Mouse (Mus musculus) stomach, embryonic 14.5 days (tissue): ENCODE data around the gene Usp42. TPM values are rescaled to one million over a fixed set of nuclear protein-coding genes. Genes with fewer than 3 reads are reported as not detected.

ENCODE experiments used
- ATAC-seq: fragments of 200-750 bp; cut with Nextera tagmentation; 2 replicates; pipeline ENCODE4 v1.8.0; 2017; ENCODE audit warnings: low read depth, moderate TSS enrichment; ENCODE audit not compliant: insufficient number of reproducible peaks, insufficient read depth, low FRiP score
- H3K27ac ChIP-seq: fragments of 300-500 bp; sonication (generic); 2 replicates; pipeline ENCODE4 v1.5.1; 2014; ENCODE audit warnings: mild to moderate bottlenecking, low read length, moderate library complexity, mixed read lengths
- H3K27me3 ChIP-seq: fragments of 300-500 bp; sonication (generic); 2 replicates; pipeline ENCODE4 v1.6.1; 2014; ENCODE audit warnings: low read length, control low read depth, mixed read lengths; ENCODE audit not compliant: control insufficient read depth, insufficient read depth
- H3K36me3 ChIP-seq: fragments of 300-500 bp; sonication (generic); 2 replicates; pipeline ENCODE4 v1.6.1; 2014; ENCODE audit warnings: mild to moderate bottlenecking, control low read depth, low read length, moderate library complexity, mixed read lengths; ENCODE audit not compliant: control insufficient read depth, insufficient read depth
- H3K4me1 ChIP-seq: fragments of 300-500 bp; sonication (generic); 2 replicates; pipeline ENCODE4 v1.6.1; 2014; ENCODE audit warnings: low read length, control low read depth, mixed read lengths; ENCODE audit not compliant: control insufficient read depth, insufficient read depth
- H3K4me2 ChIP-seq: fragments of 300-500 bp; sonication (generic); replicated peaks from 2 replicates; pipeline ENCODE4 v1.6.1; 2014; ENCODE audit warnings: low read depth, low read length, control low read depth
- H3K4me3 ChIP-seq: fragments of 300-500 bp; sonication (generic); 2 replicates; pipeline ENCODE4 v1.5.1; 2014; ENCODE audit warnings: low read depth, low read length, control low read depth
- H3K9ac ChIP-seq: fragments of 300-500 bp; sonication (generic); replicated peaks from 2 replicates; pipeline ENCODE4 v1.6.1; 2014; ENCODE audit warnings: low read depth, mild to moderate bottlenecking, control low read depth, low read length, moderate library complexity, mixed read lengths
- H3K9me3 ChIP-seq: fragments of 300-500 bp; sonication (generic); 2 replicates; pipeline ENCODE4 v1.6.1; 2016; ENCODE audit warnings: low read depth, low read length, control low read depth; ENCODE audit not compliant: control insufficient read depth
- WGBS: fragments of 180-500 bp; shearing (Covaris S2); extraction: QIAGEN DNeasy Blood & Tissue Kit; methylation state at CpG from one replicate; pipeline ENCODE4 v1.1.7; 2014; 5-methylcytosine and 5-hydroxymethylcytosine counted together
- polyA plus RNA-seq: library from polyadenylated mRNA; unstranded; fragments of >200 nt; fragmentation: Nextera tagmentation; extraction: Ambion mirVana; gene quantifications from 2 replicates; pipeline ENCODE4 v1.2.1, GENCODE M21; 2014

Usp42 gene
- polyA plus RNA-seq, 1 experiment from 2014 or later = 21.8 TPM

DNA sequence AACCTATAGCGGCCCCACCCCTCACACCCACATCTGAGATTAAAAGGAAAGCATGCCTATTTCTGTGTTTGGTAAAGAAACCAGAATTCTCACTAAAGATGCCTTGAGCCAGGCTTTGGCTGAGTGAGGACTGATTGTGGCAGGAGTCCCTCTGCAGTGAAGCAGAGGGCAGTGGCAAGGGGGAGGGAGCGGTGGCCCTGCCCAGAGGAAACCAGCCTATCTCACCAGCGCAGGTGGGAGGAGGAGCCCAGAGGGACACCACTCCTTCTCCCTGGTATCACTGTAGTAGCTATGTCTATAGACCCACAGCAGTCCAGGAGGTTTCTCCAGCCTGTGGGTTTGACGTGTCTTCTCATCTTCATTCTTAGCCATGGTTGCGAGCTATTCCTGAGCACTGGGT is 31.8 kb downstream of the Usp42 start:
- Histone ChIP-seq H3K4me1 (no peaks in the 10 kb centered on the region), H3K4me3 (no peak overlapping the region), H3K27me3 (no peaks in the 10 kb centered on the region), H3K4me2 (no peak overlapping the region), H3K36me3 (peaks cover 42% of the 10 kb centered on the region), H3K9me3 (no peaks in the 10 kb centered on the region), H3K9ac (no peak overlapping the region), H3K27ac (no peak overlapping the region)
- peak; percentile 70; the same call in 1 of the 2 replicates for ATAC-seq
- WGBS = 86% methylated on average over 5 of the region's 5 CpGs

DNA sequence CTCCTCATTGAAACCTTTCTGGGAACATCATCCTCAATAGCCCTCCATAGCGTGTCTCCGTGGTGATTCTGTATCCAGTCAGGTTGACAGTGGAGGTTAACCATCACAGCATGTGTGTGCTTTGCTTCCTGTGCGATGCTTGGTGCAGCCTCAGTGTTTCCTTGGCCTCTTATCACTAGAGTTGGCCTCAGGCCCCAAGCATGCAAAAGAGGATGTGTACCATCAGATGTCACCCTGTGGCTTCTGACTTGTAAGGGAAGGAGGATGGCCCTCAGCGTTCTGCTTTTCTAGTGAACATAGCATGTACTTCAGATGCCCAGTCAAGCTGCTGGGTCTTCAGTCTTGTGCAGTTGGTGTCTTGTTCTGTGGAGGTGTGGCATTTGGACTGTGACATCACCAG is 33.6 kb downstream of the Usp42 start:
- H3K36me3 ChIP-seq = peaks cover 36% of the 10 kb centered on the region
- no peaks in the 10 kb centered on the region for H3K4me1 ChIP-seq
- no peak overlapping the region for H3K4me2 ChIP-seq
- H3K9me3 ChIP-seq = no peaks in the 10 kb centered on the region
- no peak for ATAC-seq
- no peak overlapping the region for H3K9ac ChIP-seq
- H3K4me3 ChIP-seq = no peak overlapping the region
- H3K27ac ChIP-seq = no peak overlapping the region
- H3K27me3 ChIP-seq = no peaks in the 10 kb centered on the region
- 94% methylated on average over 4 of the region's 4 CpGs for WGBS

DNA sequence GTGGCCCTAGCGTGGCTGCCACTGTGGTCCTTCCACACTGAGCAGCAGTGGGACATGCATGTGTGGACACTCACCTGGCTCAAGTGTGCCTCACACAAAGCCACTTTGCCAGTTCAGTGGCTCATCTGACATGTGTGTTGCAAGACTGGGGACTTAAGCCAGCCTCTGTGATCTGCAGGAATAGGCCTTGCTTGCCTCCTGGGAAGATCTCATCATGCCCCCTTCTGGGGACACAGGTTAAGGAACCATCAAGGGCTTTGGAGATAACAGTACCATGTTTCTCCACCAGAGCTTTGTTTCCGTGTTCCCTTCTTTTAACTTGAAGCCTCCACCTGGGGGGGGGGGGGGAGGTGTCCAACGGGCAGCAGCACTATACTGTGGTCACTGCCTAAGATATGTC is 35.8 kb downstream of the Usp42 start:
- no peak overlapping the region for H3K27ac ChIP-seq
- peaks cover 30% of the 10 kb centered on the region for H3K36me3 ChIP-seq
- no peak overlapping the region for H3K4me2 ChIP-seq
- no peak overlapping the region for H3K4me3 ChIP-seq
- H3K9me3 ChIP-seq = no peaks in the 10 kb centered on the region
- no peak for ATAC-seq
- 63% methylated on average over 3 of the region's 3 CpGs for WGBS
- H3K4me1 ChIP-seq = no peaks in the 10 kb centered on the region
- no peak overlapping the region for H3K9ac ChIP-seq
- H3K27me3 ChIP-seq = no peaks in the 10 kb centered on the region

- H3K27me3 ChIP-seq = no peaks in the 10 kb centered on the region
- no peak overlapping the region for H3K4me2 ChIP-seq
- H3K27ac ChIP-seq = no peak overlapping the region
- H3K36me3 ChIP-seq = peaks cover 21% of the 10 kb centered on the region
- H3K9ac ChIP-seq = no peak overlapping the region
- H3K4me1 ChIP-seq = no peaks in the 10 kb centered on the region
- no peak overlapping the region for H3K4me3 ChIP-seq
- no peaks in the 10 kb centered on the region for H3K9me3 ChIP-seq
- no peak for ATAC-seq
- WGBS = 89% methylated on average over 5 of the region's 5 CpGs
Measured at GRCm38 (mm10) chr5:143690926-143691325, 41.2 kb downstream of the Usp42 start.

GRCm38 (mm10) chr5:143690392-143690791 is 41.7 kb downstream of the Usp42 start:
- Histone ChIP-seq H3K4me2 (no peak overlapping the region), H3K4me3 (no peak overlapping the region), H3K4me1 (no peaks in the 10 kb centered on the region), H3K27me3 (no peaks in the 10 kb centered on the region), H3K9ac (no peak overlapping the region), H3K9me3 (no peaks in the 10 kb centered on the region), H3K36me3 (peaks cover 21% of the 10 kb centered on the region), H3K27ac (no peak overlapping the region)
- ATAC-seq = no peak
- WGBS = 89% methylated on average over 9 of the region's 9 CpGs

DNA sequence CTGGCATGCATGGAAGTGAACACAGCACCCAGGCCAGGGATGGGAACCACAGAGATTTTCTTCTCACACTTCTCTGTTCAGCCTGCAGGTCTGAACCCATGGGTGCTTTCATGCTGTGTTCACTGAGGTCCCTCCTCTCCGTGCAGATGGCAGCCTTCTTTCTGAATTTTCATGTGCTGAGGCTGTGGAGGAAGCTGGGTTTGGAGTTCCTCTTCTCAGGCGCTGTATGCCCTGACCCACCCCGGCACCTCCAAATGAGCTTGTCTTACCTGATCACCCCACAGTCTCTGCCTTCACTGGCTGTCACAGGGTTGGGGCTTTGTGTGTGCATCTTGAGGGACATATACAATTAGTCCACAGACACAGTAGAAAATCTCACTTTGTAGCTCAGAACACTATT is 44.5 kb downstream of the Usp42 start:
- WGBS = 94% methylated on average over 3 of the region's 3 CpGs
- H3K27me3 ChIP-seq = no peaks in the 10 kb centered on the region
- H3K9me3 ChIP-seq = no peaks in the 10 kb centered on the region
- no peak overlapping the region for H3K4me3 ChIP-seq
- ATAC-seq = no peak
- 0 out of 2 replicates have a peak, but pooled peaks cover 12% of the 10 kb centered on the region for H3K4me1 ChIP-seq
- H3K9ac ChIP-seq = no peak overlapping the region
- no peak overlapping the region for H3K4me2 ChIP-seq
- H3K36me3 ChIP-seq = peaks cover 16% of the 10 kb centered on the region
- H3K27ac ChIP-seq = no peak overlapping the region

DNA sequence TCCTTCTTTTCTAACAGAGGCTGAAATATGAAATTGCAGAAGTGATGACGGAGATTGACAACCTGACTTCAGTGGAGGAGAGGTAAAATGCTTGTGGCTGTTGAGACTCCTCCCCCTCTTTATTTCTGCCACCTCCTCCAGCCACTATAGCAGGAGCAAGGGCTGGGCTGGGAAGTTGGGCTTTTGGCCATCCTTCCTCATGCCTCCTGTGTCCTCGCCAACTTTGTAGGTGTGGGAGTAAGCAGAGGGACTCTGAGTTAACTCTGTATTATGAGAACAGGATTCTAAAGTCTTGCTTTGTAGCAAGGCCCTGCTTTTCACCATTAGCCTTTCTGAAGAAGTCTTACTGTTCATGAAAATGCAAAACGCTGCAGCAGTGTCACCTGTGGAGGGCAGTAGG is 45.6 kb downstream of the Usp42 start:
- H3K36me3 ChIP-seq = peaks cover 9% of the 10 kb centered on the region
- no peaks in the 10 kb centered on the region for H3K27me3 ChIP-seq
- 0 out of 2 replicates have a peak, but pooled peaks cover 12% of the 10 kb centered on the region for H3K4me1 ChIP-seq
- H3K27ac ChIP-seq = no peak overlapping the region
- no peak overlapping the region for H3K9ac ChIP-seq
- ATAC-seq = no peak
- H3K4me3 ChIP-seq = no peak overlapping the region
- H3K4me2 ChIP-seq = no peak overlapping the region
- WGBS = 95% methylated on average over 3 of the region's 3 CpGs
- no peaks in the 10 kb centered on the region for H3K9me3 ChIP-seq

GRCm38 (mm10) chr5:143684911-143685390 is 47.1 kb downstream of the Usp42 start:
- no peak for ATAC-seq
- Histone ChIP-seq H3K9me3 (no peaks in the 10 kb centered on the region), H3K4me3 (no peak overlapping the region), H3K27me3 (no peaks in the 10 kb centered on the region), H3K4me1 (peaks cover 15% of the 10 kb centered on the region; the same call in 1 of the 2 replicates), H3K27ac (no peak overlapping the region), H3K4me2 (no peak overlapping the region), H3K9ac (no peak overlapping the region), H3K36me3 (peaks cover 9% of the 10 kb centered on the region)
- 79% methylated on average over 8 of the region's 8 CpGs for WGBS

DNA sequence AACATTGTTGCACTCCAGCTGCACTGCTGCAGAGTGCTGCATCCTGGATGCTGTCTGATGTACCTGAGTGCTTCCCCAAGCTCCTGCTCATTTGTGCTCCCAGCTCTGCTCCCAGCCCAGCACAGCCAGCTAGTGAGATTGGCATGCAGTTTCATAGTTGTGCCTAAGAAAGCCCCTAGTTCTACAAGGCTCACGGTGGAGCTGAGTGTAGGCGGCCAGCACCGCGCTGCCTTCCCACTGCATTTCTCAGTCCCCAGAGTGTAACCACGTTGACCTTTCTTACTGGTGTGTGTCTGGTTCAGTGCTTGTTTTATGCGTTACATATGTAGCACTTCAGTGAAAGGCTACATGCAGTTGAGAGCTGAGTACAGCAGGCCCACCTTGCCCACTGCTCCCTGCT is 48.4 kb downstream of the Usp42 start:
- Histone ChIP-seq H3K27me3 (no peaks in the 10 kb centered on the region), H3K9me3 (no peaks in the 10 kb centered on the region), H3K4me2 (no peak overlapping the region), H3K9ac (no peak overlapping the region), H3K36me3 (peaks cover 9% of the 10 kb centered on the region), H3K27ac (no peak overlapping the region), H3K4me3 (no peak overlapping the region), H3K4me1 (peaks cover 28% of the 10 kb centered on the region; the same call in 1 of the 2 replicates)
- WGBS = 66% methylated on average over 6 of the region's 6 CpGs
- ATAC-seq = peak; percentile 46; the same call in 1 of the 2 replicates
